In genomic region chr1:179559446-179560194, GRCm38 (mm10) we compare ENCODE assay signal across 16 mouse cellular contexts. TPM values are rescaled to one million over a fixed set of nuclear protein-coding genes. Genes with fewer than 3 reads are reported as not detected.
A peak's percentile ranks its signal among the peaks of the same experiment; 100 is the strongest.
DNase-seq lines count a peak whose midpoint lies in the region; ATAC-seq and TF ChIP-seq lines count a peak whose summit lies in the region.
"Had no signal": no experiment of that assay in that cellular context is flagged by ENCODE, and none has a peak within 500 bp of the region (broad histone marks: within the 10 kb centered on the region; RNA-seq: fewer than 3 reads in every experiment).

No protein-coding gene starts in this region.

- no peak overlapping the region for H3K4me2 ChIP-seq in embryonic facial prominence, embryonic 15.5 days (replicated peaks)
- no peak overlapping the region for H3K4me2 ChIP-seq in limb, embryonic 15.5 days
- H3K4me2 ChIP-seq: hindbrain, embryonic 14.5 days; liver, embryonic 15.5 days had no signal

- H3K4me3 ChIP-seq in kidney, adult 2 months (ENCODE audit: insufficient read depth, low read depth, low read length) = no peak overlapping the region
- no peak overlapping the region for H3K4me3 ChIP-seq in ES-Bruce4 (ENCODE audit: low read depth, low read length)
- H3K4me3 ChIP-seq in embryonic facial prominence, embryonic 15.5 days (replicated peaks) = no peak overlapping the region
- no peak overlapping the region for H3K4me3 ChIP-seq in limb, embryonic 15.5 days
- H3K4me3 ChIP-seq: liver, embryonic 15.5 days; myocyte had no signal

- no peak for ATAC-seq in embryonic facial prominence, embryonic 15.5 days (ENCODE audit: insufficient number of reproducible peaks, low FRiP score, low TSS enrichment, low read depth)
- no peak for ATAC-seq in limb, embryonic 15.5 days (ENCODE audit: insufficient number of reproducible peaks, low FRiP score, low TSS enrichment, low read depth)
- ATAC-seq: forebrain, embryonic 14.5 days had no signal

- no peaks in the 10 kb centered on the region for H3K27me3 ChIP-seq in kidney, adult 2 months (replicated peaks; ENCODE audit: control insufficient read depth, insufficient read depth, low read length)
- no peaks in the 10 kb centered on the region for H3K27me3 ChIP-seq in ES-Bruce4 (ENCODE audit: control insufficient read depth, insufficient read depth, low read length, poor library complexity, severe bottlenecking)
- H3K27me3 ChIP-seq in embryonic facial prominence, embryonic 15.5 days = no peaks in the 10 kb centered on the region
- H3K27me3 ChIP-seq in limb, embryonic 15.5 days = no peaks in the 10 kb centered on the region
- H3K27me3 ChIP-seq: liver, embryonic 15.5 days had no signal

- TF ChIP-seq POLR2A in kidney, adult 2 months (IDR thresholded peaks at IDR 0.05; ENCODE audit: low read depth, low read length) = no peak
- no peak for TF ChIP-seq POLR2A in ES-Bruce4 (IDR thresholded peaks at IDR 0.05; ENCODE audit: insufficient read depth, low read length)

- WGBS in kidney, adult 2 months = 43% methylated on average over 11 of the region's 11 CpGs
- 41% methylated on average over 11 of the region's 11 CpGs for WGBS in embryonic facial prominence, embryonic 15.5 days
- WGBS in limb, embryonic 15.5 days = 51% methylated on average over 11 of the region's 11 CpGs

- peak overlapping the region; percentile 57 for H3K27ac ChIP-seq in kidney, adult 2 months (ENCODE audit: insufficient read depth, low read depth, low read length)
- H3K27ac ChIP-seq in ES-Bruce4 (ENCODE audit: insufficient read depth, low read length) = peak overlapping the region; percentile 65
- H3K27ac ChIP-seq in embryonic facial prominence, embryonic 15.5 days (replicated peaks) = peak overlapping the region; percentile 48
- H3K27ac ChIP-seq in limb, embryonic 15.5 days = peak overlapping the region; percentile 23; the same call in 1 of the 2 replicates
- H3K27ac ChIP-seq: hindbrain, embryonic 14.5 days; liver, embryonic 15.5 days had no signal

- H3K9me3 ChIP-seq in ES-Bruce4 (replicated peaks; ENCODE audit: control insufficient read depth, insufficient read depth, low read length, poor library complexity, severe bottlenecking) = no peaks in the 10 kb centered on the region
- no peaks in the 10 kb centered on the region for H3K9me3 ChIP-seq in embryonic facial prominence, embryonic 15.5 days (replicated peaks)
- no peaks in the 10 kb centered on the region for H3K9me3 ChIP-seq in limb, embryonic 15.5 days
- H3K9me3 ChIP-seq: liver, embryonic 15.5 days had no signal

- H3K36me3 ChIP-seq in kidney, adult 2 months (ENCODE audit: control insufficient read depth, insufficient read depth, low read length) = no peaks in the 10 kb centered on the region
- no peaks in the 10 kb centered on the region for H3K36me3 ChIP-seq in ES-Bruce4 (ENCODE audit: control insufficient read depth, insufficient read depth, low read length, poor library complexity, severe bottlenecking)
- no peaks in the 10 kb centered on the region for H3K36me3 ChIP-seq in embryonic facial prominence, embryonic 15.5 days
- H3K36me3 ChIP-seq in limb, embryonic 15.5 days = no peaks in the 10 kb centered on the region
- H3K36me3 ChIP-seq: liver, embryonic 15.5 days had no signal

- no peak for TF ChIP-seq CTCF in kidney, adult 2 months (conservative IDR thresholded peaks at IDR 0.05; ENCODE audit: insufficient read depth, insufficient read length, low read depth, low read length)
- TF ChIP-seq CTCF in ES-Bruce4 (IDR thresholded peaks at IDR 0.05; ENCODE audit: low read depth, low read length) = no peak

- no peak overlapping the region for H3K9ac ChIP-seq in ES-Bruce4 (ENCODE audit: low read depth, poor library complexity, severe bottlenecking)
- H3K9ac ChIP-seq in embryonic facial prominence, embryonic 15.5 days = no peak overlapping the region
- H3K9ac ChIP-seq in limb, embryonic 15.5 days = no peak overlapping the region
- H3K9ac ChIP-seq: hindbrain, embryonic 14.5 days; liver, embryonic 15.5 days had no signal

- H3K4me1 ChIP-seq in kidney, adult 2 months (ENCODE audit: control insufficient read depth, insufficient read depth, low read length) = peaks cover 9% of the 10 kb centered on the region; the same call in 1 of the 2 replicates
- H3K4me1 ChIP-seq in ES-Bruce4 (ENCODE audit: control insufficient read depth, insufficient read depth, low read length) = peaks cover 1% of the 10 kb centered on the region
- peaks cover 12% of the 10 kb centered on the region; the same call in 1 of the 2 replicates for H3K4me1 ChIP-seq in embryonic facial prominence, embryonic 15.5 days
- no peaks in the 10 kb centered on the region; the same call in 1 of the 2 replicates for H3K4me1 ChIP-seq in limb, embryonic 15.5 days

- TF ChIP-seq EP300 in ES-Bruce4 (IDR thresholded peaks at IDR 0.05; ENCODE audit: insufficient read depth, low read depth, low read length) = no peak

- peak; percentile 73 for DNase-seq in kidney, adult 2 months
- DNase-seq in kidney, postnatal 10 days = no peak
- no peak for DNase-seq in thymus, adult 18-20 months
- no peak for DNase-seq in ovary, adult 18-20 months (ENCODE audit: low spot score)
- DNase-seq in right cerebral cortex, adult 2 months (ENCODE audit: low spot score in 2 of 2) = no peak
- DNase-seq: cerebellum, adult 8-10 months; gastrocnemius, postnatal 14 days; layer of hippocampus, postnatal 36 days; thymus, adult 2 months had no signal

RNA-seq across cellular contexts. Expression of gene Cnst, which starts 13.4 kb away (rescaled TPM):
- polyA plus RNA-seq in kidney, adult 2 months (2012; rRNA removed) = 11.1 and 11.6 TPM in 2 replicates
- 10.2 and 11.6 TPM in 2 replicates for polyA plus RNA-seq in ES-Bruce4 (2011; ENCODE audit: insufficient read depth, insufficient read length, low read depth, missing spikeins)
- 16.6 and 16.7 TPM in 2 replicates for polyA plus RNA-seq in embryonic facial prominence, embryonic 15.5 days (2015; fragmentation: Nextera tagmentation; extraction: Ambion mirVana)
- polyA plus RNA-seq in limb, embryonic 15.5 days (2015; fragmentation: Nextera tagmentation; extraction: Ambion mirVana) = 15.0 and 16.5 TPM in 2 replicates

RNA-seq across cellular contexts. Expression of gene Tfb2m, which starts 13.6 kb away (rescaled TPM):
- 14.9 and 18.8 TPM in 2 replicates for polyA plus RNA-seq in kidney, adult 2 months (2012; rRNA removed)
- polyA plus RNA-seq in ES-Bruce4 (2011; ENCODE audit: insufficient read depth, insufficient read length, low read depth, missing spikeins) = 23.1 and 26.5 TPM in 2 replicates
- 26.2 and 31.4 TPM in 2 replicates for polyA plus RNA-seq in embryonic facial prominence, embryonic 15.5 days (2015; fragmentation: Nextera tagmentation; extraction: Ambion mirVana)
- polyA plus RNA-seq in limb, embryonic 15.5 days (2015; fragmentation: Nextera tagmentation; extraction: Ambion mirVana) = 29.8 and 29.9 TPM in 2 replicates

RNA-seq across cellular contexts. Expression of gene Smyd3, which starts 41.8 kb away (rescaled TPM):
- 4.0 and 5.2 TPM in 2 replicates for polyA plus RNA-seq in kidney, adult 2 months (2012; rRNA removed)
- 40.2 and 44.0 TPM in 2 replicates for polyA plus RNA-seq in ES-Bruce4 (2011; ENCODE audit: insufficient read depth, insufficient read length, low read depth, missing spikeins)
- 20.0 and 22.0 TPM in 2 replicates for polyA plus RNA-seq in embryonic facial prominence, embryonic 15.5 days (2015; fragmentation: Nextera tagmentation; extraction: Ambion mirVana)
- polyA plus RNA-seq in limb, embryonic 15.5 days (2015; fragmentation: Nextera tagmentation; extraction: Ambion mirVana) = 18.8 and 19.2 TPM in 2 replicates
